Mouse (Mus musculus) embryonic fibroblast, embryonic 13.5 days (primary cell): ENCODE measurements around the gene Spag4. TPM values are rescaled to one million over a fixed set of nuclear protein-coding genes. Genes with fewer than 3 reads are reported as not detected.
"Not testable (repeated sequence)": the region's sequence is repeated elsewhere in the genome, so short reads cannot be mapped to it uniquely, and the experiment has no call there.

ENCODE experiments used
- H3K27ac ChIP-seq: 2 replicates; pipeline ENCODE4 v1.5.1; 2012; ENCODE audit warnings: low read length, control low read depth, inconsistent platforms; ENCODE audit not compliant: insufficient read depth
- H3K4me1 ChIP-seq: 2 replicates; pipeline ENCODE4 v1.6.1; 2011; ENCODE audit warnings: low read length; ENCODE audit not compliant: control insufficient read depth, insufficient read depth
- H3K4me3 ChIP-seq: 2 replicates; pipeline ENCODE4 v1.5.1; 2011; ENCODE audit warnings: mild to moderate bottlenecking, control low read depth, low read length; ENCODE audit not compliant: insufficient read depth
- CTCF ChIP-seq: IDR thresholded peaks from 2 replicates; pipeline ENCODE4 v1.5.1; 2011; ENCODE audit warnings: mild to moderate bottlenecking, control low read depth, low read length, moderate library complexity, borderline replicate concordance; ENCODE audit not compliant: insufficient read depth
- POLR2A ChIP-seq: IDR thresholded peaks from 2 replicates; pipeline ENCODE4 v1.6.1; 2011; ENCODE audit warnings: low read depth, mild to moderate bottlenecking, control low read depth, low read length, moderate library complexity
- polyA plus RNA-seq: library from polyadenylated mRNA; stranded (reverse); fragments of >200 nt; gene quantifications from 2 replicates; pipeline ENCODE4 v1.2.4, GENCODE M21; 2011; ENCODE audit warnings: low read depth; ENCODE audit not compliant: missing spikeins, insufficient read length

Spag4 gene
- polyA plus RNA-seq, 1 experiment: 1.5 TPM

GRCm38 (mm10) chr2:156089799-156090198 is 24.8 kb downstream of the Spag4 start:
- H3K27ac ChIP-seq: no peak overlapping the region
- TF ChIP-seq POLR2A: no peak
- peaks cover 15% of the 10 kb centered on the region for H3K4me1 ChIP-seq
- H3K4me3 ChIP-seq: no peak overlapping the region

- H3K4me3 ChIP-seq: no peak overlapping the region
- peaks cover 14% of the 10 kb centered on the region for H3K4me1 ChIP-seq
- no peak overlapping the region for H3K27ac ChIP-seq
- no peak for TF ChIP-seq POLR2A
- no peak for TF ChIP-seq CTCF
These were observed 27.0 kb downstream of the Spag4 start for GRCm38 (mm10) chr2:156091926-156092325.

GRCm38 (mm10) chr2:156110627-156111357 is 45.8 kb downstream of the Spag4 start:
- TF ChIP-seq POLR2A (no peak), CTCF (no peak)
- no peak overlapping the region for H3K27ac ChIP-seq
- H3K4me1 ChIP-seq: no peaks in the 10 kb centered on the region; the same call in 1 of the 2 replicates
- H3K4me3 ChIP-seq: peak overlapping the region; percentile 98

GRCm38 (mm10) chr2:156111358-156112079 is 46.5 kb downstream of the Spag4 start, which contains the start of the genes Cpne1 and Rbm12:
Gene Cpne1, minus strand, starts transcription at chr2:156111965.
Gene Rbm12, minus strand, starts transcription at chr2:156111978.
- Histone ChIP-seq H3K27ac (peak within 1 kb of the TSS; percentile 39), H3K4me3 (peak within 1 kb of the TSS; percentile 98), H3K4me1 (no peaks in the 10 kb centered on the region; the same call in 1 of the 2 replicates)
- no peak for TF ChIP-seq CTCF
- TF ChIP-seq POLR2A: peak; percentile 81

GRCm38 (mm10) chr2:156112080-156112423 is 47.1 kb downstream of the Spag4 start:
- not testable (repeated sequence) for H3K27ac ChIP-seq, H3K4me1 ChIP-seq

GRCm38 (mm10) chr2:156119566-156119965 is 54.6 kb downstream of the Spag4 start:
- TF ChIP-seq CTCF (no peak), POLR2A (no peak)
- H3K4me3 ChIP-seq: no peak overlapping the region
- H3K27ac ChIP-seq: no peak overlapping the region
- peaks cover 4% of the 10 kb centered on the region for H3K4me1 ChIP-seq

More at GRCm38 (mm10) chr2:156112080-156112423, 47.1 kb downstream of the Spag4 start:
- peak overlapping the region; percentile 98 for H3K4me3 ChIP-seq

Other genes with a start within 250 kb of the Spag4 start
- gene BC029722, start 245.7 kb upstream of the Spag4 start, polyA plus RNA-seq: 35.2 and 46.7 TPM in 2 replicates
- gene Eif6, start 238.2 kb upstream of the Spag4 start, polyA plus RNA-seq: 131 and 133 TPM in 2 replicates
- not detected in 2 replicates for gene Fam83c, start 230.3 kb upstream of the Spag4 start, polyA plus RNA-seq
- gene Uqcc1, start 134.9 kb upstream of the Spag4 start, polyA plus RNA-seq: 37.8 and 39.5 TPM in 2 replicates
- gene Gm15557, start 124.4 kb upstream of the Spag4 start, polyA plus RNA-seq: not detected in 2 replicates
- 0.92 and 1.3 TPM in 2 replicates for gene Gdf5, start 119.8 kb upstream of the Spag4 start, polyA plus RNA-seq
- 19.3 and 28.4 TPM in 2 replicates for gene Cep250, start 108.7 kb upstream of the Spag4 start, polyA plus RNA-seq
- 1.3 and 2.0 TPM in 2 replicates for gene 6430550D23Rik, start 57.2 kb upstream of the Spag4 start, polyA plus RNA-seq
- gene Ergic3, start 57.1 kb upstream of the Spag4 start, polyA plus RNA-seq: 144 and 161 TPM in 2 replicates
- gene Fer1l4, start 12.2 kb upstream of the Spag4 start, polyA plus RNA-seq: not detected in 2 replicates
- 59.3 and 67.9 TPM in 2 replicates for gene Cpne1, start 46.8 kb downstream of the Spag4 start, polyA plus RNA-seq
- 24.8 and 27.4 TPM in 2 replicates for gene Rbm12, start 46.8 kb downstream of the Spag4 start, polyA plus RNA-seq
- gene Gm28036, start 61.9 kb downstream of the Spag4 start, polyA plus RNA-seq: 29.0 and 29.7 TPM in 2 replicates
- 185 TPM in 2 replicates for gene Romo1, start 78.9 kb downstream of the Spag4 start, polyA plus RNA-seq
- 30.2 and 37.7 TPM in 2 replicates for gene Nfs1, start 79.0 kb downstream of the Spag4 start, polyA plus RNA-seq
- 391 and 520 TPM in 2 replicates for gene Rbm39, start 115.1 kb downstream of the Spag4 start, polyA plus RNA-seq
- 32.3 and 39.4 TPM in 2 replicates for gene Phf20, start 131.3 kb downstream of the Spag4 start, polyA plus RNA-seq
- 1.3 and 3.4 TPM in 2 replicates for gene Cnbd2, start 247.1 kb downstream of the Spag4 start, polyA plus RNA-seq
- 16.3 and 23.3 TPM in 2 replicates for gene Scand1, start 247.5 kb downstream of the Spag4 start, polyA plus RNA-seq